Mouse (Mus musculus) MN1 (cell line): Measurements from ENCODE around the gene Actr3.

Source experiments
- DNase-seq: peaks from one replicate; pipeline ENCODE4 v3.0.0-alpha.2; 2016; ENCODE audit warnings: low spot score

Gene Actr3

DNA sequence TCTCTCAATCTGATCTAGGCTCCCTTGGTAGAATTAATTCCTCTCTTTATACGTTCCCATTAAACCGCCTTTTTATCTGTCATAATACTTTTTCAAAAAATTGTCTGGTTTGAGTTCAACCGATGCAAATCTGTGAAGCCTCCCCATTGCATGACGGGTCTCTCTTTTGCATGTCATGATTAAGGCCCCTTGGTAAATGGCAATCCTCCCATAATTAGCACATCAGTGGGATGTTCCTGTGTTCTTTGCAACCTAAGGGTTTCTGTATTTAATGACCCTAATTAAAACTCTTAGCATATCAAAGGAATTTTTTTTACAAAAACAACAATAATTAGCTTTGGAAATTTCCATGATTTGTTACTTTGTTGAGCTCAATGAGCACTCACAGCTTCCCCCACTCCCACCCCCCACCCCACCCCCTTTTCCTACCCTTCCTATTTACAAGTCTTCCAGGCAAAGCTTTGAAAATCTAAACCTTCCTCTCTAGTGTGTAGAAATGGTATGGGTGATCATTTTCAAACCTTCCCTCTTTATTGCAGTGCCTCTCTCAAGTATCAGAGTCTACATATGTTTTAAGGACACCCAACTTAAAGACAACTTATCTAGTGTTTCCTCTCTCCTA, 84.0 kb downstream of the Actr3 start:
- no peak for DNase-seq

DNA sequence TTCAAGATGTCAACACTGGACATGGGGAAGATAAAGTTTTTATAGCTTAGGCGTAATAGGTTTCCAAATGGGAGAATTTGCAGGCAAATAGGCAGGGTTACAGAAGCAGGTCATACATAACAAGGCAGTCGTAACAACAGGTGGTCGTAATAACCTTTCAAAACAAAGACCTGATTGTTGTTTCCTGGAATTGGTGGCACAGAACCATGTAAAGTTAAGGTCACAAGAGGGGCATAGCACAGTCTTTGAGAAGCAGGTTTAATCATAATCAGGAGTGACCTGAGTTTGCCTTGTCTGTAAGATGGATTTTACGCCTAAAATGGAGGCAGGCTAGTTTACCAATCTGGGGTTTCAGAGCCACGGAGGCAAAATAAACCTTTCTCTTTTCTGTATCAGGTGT, 84.7 kb downstream of the Actr3 start:
- no peak for DNase-seq

DNA sequence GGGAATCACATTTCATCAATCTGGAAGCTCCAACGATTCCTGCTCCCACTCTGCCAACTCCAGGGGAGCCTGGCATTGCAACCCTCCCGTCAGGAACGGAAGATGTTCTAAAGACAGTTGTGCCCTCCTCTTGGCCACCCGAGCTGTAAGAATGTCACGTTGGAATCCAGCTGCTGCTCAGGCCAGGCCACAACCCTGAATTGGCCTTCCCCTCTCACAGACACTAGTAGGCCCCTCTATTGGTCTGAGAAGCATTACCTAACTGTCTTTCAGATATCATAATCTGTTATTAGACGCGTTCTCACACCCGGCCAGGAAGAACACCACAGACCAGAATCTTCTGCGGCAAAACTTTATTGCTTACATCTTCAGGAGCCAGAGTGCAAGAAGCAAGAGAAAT, 89.7 kb downstream of the Actr3 start:
- no peak for DNase-seq

DNA sequence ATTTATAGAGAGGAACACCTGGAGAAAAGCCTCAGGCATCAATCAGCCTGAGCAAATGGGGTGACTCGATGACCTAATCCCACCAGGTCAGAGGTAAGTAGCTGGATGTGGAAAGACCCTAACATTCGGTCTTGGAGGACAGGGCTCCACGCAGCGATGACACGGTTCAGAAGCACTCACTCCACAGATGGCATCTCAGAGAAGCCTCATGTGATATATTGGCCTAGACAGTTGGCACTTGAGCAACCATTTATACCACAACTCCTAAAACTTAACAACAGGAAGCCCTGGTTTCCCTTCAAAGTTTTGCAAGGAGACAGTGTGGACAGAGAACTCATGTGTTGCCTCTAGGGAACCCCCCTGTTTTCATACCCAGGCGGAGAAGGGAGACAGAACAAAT, 90.1 kb downstream of the Actr3 start:
- DNase-seq, result no peak

DNA sequence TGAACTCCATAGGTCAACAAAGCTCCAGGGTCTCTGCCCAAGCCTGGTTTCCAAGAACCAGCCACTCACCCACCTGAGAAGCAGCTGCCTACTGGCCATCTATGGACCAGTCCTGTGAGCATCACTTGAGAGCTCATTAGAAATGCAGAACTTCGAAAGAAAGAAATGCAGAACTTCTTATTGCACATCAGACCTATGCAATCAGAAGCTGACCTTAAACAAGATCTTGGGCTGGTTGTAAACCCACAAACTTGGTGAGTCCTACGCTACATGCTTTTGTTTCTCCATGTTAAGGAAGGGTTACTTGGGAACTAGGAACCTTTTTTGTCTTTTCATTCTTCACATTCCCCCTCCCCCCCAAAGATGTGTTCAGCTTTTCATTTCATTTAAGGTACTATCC, 92.4 kb downstream of the Actr3 start:
- no peak for DNase-seq
